Mouse (Mus musculus): ENCODE measurements around the gene Yif1a.

Gene Yif1a

DNA sequence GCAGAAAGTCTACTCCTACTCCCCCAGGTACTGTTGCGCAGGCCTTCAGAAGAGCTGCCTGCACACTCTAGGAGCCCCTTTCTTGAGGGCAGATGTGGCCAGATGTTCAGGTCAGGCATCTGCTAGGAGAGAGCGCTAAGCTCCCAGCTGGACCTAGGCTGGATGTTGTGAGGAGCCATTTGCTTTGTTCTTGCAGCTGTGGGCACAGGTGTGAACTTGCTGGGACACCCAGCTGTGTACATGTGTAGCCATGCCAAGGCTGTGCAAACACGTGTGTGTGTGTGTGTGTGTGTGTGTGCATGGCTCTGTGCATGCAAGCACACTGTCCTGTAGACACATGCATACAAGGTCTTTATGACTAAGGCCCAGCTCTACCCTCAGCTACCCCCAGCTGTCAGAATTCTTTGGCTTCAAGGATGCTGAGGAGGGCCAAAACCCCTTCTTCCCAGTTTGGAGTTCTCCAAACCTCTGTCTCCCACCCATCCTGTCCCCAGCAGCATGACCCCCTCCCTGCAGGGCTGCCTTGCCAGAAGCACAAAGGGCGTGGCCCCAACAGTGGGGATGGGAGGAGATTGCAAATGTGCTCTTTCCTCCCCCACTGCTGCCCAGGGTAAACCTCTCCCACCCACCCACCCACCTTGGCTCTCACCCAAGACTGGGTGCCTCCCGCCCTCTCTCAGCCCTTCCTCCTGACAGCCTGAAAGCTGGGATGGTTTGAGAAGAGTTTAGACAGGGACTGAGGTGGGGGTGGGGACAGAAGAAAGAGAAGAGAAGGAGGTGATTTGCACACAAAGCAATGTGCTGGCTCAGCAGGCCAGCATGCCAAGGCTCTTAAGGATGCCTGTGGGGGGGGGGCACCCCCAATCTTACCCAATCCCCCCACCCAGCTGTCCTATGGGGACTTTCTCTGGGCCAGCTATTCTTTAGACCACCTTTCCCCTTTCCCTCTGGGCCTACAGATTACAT, 27.7 kb upstream of the Yif1a start:
- no peak for DNase-seq (ENCODE audit: low read depth, low spot score)

DNA sequence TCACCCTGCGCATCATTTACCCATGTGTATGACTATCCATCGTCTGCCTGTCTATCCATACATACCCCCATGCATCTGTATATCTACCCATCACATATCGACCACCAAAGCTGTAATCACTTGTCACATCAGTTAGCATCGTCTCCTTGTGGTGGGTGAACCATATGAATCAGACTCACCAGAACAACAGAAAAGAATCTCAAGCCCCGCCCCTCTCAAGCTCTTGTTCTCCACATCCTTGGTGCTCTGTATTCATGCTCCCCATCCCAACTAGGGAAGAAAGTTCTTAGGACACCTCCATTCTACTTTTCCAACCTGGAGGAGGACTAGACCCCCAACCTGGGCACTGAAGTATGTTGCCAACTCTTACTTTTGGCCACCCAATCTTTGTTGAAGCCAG, 26.3 kb upstream of the Yif1a start:
- no peak for DNase-seq (ENCODE audit: low read depth, low spot score)

DNA sequence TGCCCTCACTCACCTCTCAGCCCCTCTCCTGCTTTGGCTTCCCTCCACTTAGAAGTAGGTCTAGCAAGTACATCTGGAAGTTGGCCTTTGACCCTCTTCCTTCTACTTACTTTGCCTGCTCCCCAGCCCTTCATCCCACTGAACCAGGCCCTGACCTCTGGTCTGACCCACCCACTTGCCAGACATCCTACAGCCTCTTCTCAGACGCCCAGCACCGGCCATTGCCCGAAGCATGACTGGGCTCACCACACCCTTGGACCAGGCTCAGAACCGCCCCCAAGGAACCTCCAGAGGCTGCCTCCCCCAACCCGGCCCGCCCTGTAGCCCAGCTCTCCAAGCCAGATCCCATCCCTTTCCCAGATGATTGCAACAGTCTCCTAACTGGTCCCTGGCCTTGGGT, 25.9 kb upstream of the Yif1a start:
- DNase-seq (ENCODE audit: low read depth, low spot score), result no peak

DNA sequence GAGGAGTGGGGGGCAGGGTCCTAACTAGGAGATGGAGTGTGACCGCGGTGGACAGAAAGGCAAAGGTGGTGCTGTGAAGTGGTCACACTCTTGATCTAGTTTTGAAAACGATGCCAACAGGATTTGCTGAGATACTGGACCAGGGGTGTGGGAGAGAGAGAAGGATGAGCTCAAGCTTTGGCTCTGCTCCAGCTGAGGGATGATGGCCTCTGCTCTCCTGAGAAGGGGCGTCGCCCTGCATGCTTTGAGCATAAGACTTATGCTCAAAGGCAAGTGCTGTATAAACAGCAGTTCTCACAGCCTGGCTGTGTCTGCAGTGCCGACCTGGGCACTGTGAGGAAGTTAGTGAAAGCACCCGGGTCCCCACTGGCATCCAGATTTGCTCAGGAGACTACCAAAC, 23.2 kb upstream of the Yif1a start:
- no peak for DNase-seq (ENCODE audit: low read depth, low spot score)

DNA sequence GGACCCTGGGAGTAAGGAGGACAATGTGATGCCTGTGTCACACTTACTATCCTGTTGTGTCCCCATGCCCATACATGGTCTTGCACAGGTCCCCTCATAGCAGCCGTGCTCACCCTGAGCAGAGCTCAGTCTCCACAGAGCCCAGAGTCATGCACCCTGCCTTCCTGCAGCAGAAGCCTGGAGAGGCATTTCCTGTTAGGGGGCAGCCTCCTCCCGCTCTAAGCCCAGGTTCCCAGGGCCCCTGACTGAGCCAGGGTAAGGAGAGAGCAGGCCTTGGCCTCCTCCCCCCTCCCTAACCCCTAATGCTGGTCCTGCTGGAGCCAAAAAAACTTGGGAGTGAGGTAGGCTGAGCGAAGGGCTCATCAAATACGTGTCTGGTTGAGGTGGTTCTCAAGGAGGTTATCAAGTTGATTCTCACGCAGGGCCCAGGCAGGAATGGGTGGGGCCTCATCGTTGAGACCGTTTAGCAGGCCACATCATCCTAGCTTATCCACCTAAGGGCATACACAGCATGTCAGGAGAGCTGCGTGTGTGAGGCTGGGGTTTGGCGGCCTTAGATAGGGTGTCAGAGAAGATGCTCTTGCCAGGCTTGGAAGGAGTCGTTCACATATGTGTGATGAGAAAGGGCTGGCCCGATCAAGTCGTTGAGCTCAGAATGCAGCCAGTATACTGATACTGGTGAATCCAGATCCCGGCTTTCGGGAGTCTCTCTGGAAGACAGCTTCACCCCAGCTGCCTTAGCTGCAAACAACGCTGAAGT, 21.1 kb upstream of the Yif1a start:
- no peak for DNase-seq (ENCODE audit: low read depth, low spot score)

DNA sequence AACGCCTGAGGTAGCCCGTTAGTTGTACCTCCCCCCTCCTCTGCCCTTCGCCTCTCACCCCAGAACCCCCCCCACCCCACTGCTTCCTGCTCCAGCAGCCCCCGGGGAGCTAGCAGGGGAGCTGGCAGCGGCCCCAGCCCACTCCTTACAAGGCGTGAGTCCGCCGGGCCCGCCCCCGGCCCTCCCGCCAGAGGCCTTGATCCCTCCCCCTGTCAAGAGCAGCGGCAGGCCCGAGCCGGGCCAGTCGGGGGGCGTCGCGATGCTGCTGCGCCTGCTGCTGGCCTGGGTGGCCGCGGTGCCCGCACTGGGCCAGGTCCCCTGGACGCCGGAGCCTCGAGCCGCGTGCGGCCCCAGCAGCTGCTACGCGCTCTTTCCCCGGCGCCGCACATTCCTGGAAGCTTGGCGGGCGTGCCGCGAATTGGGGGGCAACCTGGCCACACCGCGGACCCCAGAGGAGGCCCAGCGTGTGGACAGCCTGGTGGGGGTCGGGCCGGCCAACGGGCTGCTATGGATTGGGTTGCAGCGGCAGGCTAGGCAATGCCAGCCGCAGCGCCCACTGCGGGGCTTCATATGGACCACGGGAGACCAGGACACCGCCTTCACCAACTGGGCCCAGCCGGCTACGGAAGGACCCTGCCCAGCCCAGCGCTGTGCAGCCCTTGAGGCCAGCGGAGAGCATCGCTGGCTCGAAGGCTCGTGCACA, 20.3 kb upstream of the Yif1a start, which contains the start of gene Cd248:
Cd248 (plus strand) TSS at position 212 of the 703 bp plus-strand sequence.
- no peak for DNase-seq (ENCODE audit: low read depth, low spot score)

DNA sequence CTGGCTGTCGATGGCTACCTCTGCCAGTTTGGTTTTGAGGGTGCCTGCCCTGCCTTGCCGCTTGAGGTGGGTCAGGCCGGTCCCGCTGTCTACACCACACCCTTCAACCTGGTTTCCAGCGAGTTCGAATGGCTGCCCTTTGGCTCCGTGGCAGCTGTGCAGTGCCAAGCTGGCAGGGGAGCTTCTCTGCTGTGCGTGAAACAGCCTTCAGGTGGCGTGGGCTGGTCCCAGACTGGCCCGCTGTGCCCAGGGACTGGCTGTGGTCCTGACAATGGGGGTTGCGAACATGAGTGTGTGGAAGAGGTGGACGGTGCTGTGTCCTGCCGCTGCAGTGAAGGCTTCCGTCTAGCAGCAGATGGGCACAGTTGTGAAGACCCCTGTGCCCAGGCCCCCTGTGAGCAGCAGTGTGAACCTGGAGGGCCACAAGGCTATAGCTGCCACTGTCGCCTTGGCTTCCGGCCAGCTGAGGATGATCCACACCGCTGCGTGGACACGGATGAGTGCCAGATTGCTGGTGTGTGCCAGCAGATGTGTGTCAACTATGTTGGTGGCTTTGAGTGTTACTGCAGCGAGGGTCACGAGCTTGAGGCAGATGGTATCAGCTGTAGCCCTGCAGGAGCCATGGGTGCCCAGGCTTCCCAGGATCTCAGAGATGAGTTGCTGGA, 19.6 kb upstream of the Yif1a start:
- DNase-seq (ENCODE audit: low read depth, low spot score), result no peak

DNA sequence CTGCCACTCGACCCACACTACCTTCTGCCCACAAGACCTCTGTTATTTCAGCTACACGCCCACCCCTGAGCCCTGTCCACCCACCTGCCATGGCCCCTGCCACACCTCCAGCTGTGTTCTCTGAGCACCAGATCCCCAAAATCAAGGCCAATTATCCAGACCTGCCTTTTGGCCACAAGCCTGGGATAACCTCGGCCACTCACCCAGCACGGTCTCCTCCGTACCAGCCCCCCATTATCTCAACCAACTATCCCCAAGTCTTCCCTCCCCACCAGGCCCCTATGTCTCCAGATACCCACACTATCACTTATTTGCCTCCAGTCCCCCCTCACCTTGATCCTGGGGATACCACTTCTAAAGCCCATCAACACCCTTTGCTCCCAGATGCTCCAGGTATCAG, 18.9 kb upstream of the Yif1a start:
- DNase-seq (ENCODE audit: low read depth, low spot score), result no peak

DNA sequence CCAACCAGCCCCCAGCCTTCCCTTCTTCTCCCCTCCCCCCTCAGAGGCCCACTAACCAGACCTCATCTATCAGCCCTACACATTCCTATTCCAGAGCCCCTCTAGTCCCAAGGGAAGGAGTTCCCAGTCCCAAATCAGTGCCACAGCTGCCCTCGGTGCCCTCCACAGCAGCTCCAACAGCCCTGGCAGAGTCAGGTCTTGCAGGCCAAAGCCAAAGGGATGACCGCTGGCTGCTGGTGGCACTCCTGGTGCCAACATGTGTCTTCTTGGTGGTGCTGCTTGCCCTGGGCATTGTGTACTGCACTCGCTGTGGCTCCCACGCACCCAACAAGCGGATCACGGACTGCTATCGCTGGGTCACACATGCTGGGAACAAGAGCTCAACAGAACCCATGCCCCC, 18.4 kb upstream of the Yif1a start:
- no peak for DNase-seq (ENCODE audit: low read depth, low spot score)

DNA sequence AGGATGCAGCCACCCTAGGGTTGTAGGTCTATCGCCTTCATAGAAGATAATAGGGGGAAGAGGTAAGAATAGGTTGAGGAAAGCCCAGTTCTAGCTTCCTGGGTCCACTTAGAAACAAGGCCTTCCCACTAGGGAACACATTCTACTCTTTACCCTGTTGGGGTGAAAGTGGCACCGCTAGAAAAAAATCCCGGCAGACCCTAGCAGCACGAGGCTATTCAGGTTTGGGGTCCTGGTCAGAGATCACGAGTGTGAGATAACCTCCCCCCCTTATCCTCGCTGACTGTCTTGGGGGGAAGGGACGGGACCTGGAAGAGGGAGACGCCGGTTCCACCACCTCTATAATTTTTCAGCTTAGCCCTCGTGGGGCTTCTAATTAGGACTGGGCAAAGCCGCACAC, 17.3 kb upstream of the Yif1a start:
- no peak for DNase-seq (ENCODE audit: low read depth, low spot score)

DNA sequence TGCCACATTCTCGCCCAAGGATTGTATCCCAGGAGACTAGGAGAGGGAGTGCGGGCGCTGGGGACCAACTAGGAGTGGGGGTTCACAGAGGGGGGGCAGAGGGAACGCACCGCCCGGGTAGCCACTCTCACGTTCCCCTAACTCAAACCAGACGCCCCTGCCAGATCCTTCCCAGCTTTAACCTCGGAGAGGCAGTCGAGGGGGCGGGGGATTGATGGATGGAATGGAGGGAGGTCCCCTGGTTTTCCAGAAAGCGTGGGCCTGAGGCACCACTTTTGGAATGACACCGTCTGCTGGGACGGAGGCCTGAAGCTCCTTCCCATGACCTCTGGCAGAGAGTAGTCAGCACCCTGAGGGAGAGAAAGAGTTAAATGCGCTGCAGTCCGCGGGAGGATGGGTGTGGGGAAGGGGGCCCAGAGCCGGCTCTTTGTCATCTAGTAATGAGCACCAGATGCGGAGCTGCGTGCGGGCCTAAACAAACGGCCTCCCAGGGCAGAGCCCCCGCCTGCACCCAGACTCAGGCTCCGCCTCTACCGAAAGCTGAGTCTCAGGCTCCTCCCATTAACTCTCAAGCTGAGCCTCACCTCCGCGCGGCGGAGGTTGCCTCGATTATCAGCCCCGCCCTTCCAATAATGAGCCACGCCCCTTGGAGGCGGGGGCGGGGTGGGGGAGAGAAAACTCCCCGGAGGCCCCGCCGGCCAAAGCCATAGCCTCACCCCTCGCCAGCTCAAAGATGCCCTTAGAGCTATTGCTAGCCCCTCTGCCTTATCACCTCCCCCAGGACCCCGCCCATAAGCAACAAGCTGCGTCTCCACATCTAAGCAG, 16.6 kb upstream of the Yif1a start:
- no peak for DNase-seq (ENCODE audit: low read depth, low spot score)

DNA sequence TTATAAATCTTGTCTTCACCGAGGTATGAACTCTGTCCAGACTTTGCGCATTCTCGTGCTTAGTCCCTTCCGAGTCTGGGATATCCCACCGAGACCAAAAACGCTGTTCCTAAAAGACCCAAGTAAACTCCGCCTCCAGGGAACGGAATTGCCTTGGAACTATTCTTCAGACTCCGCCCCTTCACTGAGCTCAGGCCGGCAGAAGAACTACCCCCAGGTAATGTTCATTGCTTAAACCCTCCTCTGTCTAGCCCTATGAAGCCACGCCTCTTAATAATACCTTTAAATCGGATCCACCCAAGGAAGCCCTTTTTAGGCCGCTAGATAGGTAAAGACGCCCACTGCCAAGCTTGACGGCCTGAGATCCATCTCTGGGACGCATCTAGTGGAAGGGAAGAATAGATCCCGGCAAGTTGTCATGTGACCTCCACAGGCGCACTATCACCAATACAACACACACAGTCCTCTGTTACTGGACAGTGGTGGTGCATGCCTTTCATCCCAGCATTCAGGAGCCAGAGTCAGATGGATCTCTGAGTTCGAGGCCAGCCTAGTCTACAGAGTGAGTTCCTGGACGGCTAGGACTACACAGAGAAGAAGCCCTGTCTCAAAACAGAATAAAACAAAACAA, 15.8 kb upstream of the Yif1a start:
- no peak for DNase-seq (ENCODE audit: low read depth, low spot score)

DNA sequence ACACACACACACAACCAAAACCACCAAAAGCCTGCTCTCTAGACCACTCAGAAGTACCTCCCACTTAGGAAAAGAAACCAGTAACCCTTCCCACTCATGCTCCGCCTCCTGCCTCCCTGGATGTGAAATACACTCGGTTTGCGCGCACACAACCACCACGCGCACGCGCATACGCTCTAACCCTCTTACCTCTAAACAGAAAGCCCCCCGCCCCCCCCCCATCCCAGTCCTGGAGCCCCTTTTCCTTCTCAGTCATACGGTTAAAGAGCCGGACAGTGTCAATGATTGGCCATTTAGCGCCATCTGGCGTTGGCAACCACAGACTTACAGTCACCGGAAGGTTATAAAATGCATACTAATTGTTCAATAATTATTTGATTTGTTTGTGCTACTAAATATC, 15.3 kb upstream of the Yif1a start:
- DNase-seq (ENCODE audit: low read depth, low spot score), result no peak

DNA sequence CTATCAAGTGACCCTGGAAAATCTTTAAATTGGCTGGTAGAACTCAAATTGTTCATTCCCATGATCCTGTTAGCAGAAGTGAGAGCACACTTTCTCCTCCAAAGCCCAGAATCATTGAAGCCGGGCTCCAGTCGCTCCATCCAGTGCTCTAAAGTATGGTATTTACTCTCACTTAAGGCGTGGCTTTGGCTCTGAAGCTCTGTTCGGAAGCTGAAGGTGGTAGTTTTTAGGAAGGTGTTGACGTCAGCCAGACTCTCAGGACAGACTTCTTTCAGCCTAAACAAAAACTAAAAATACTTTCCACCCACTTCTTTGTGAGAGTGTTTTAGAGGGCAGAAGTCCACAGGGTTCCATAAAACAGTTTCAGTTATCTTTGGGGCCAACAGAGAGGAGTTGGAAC, 14.8 kb upstream of the Yif1a start:
- DNase-seq (ENCODE audit: low read depth, low spot score), result no peak

DNA sequence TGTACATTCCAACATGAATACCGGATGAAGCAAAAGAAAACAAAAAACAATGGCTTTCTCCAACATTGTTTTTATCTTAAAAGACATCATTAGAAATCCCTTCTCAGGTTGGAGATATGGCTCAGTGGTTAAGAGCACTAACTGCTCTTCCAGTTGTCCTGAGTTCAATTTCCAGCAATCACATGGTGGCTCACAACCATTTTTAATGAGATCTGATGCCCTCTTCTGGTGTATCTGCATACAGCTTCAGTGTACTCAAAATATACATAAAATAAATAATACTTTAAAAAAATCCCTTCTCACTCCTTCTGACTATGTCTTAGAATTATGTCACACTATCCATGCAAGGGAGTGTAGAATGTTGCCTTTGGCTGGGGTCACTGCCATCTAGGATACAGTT, 9.1 kb upstream of the Yif1a start:
- DNase-seq (ENCODE audit: low read depth, low spot score), result no peak

DNA sequence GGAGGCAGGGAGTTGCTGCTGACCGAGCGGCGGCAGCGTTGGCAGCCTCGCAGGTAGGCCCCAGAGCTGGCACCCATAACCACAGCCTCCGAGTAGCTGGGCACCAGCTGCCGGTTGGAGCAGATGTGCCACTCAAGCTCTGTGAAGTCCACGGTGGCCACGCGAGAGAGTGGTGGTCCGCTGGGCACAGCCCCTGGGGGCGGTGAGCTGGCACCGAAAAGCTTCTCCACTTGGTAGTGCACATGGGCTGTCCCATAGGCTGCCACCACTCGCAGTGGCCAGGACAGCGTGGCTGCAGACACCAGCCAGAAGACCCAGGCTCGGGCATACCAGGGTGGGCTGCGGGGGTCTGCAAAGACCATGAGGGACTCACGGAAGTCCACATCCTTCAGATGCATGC, 6.3 kb upstream of the Yif1a start:
- no peak for DNase-seq (ENCODE audit: low read depth, low spot score)

DNA sequence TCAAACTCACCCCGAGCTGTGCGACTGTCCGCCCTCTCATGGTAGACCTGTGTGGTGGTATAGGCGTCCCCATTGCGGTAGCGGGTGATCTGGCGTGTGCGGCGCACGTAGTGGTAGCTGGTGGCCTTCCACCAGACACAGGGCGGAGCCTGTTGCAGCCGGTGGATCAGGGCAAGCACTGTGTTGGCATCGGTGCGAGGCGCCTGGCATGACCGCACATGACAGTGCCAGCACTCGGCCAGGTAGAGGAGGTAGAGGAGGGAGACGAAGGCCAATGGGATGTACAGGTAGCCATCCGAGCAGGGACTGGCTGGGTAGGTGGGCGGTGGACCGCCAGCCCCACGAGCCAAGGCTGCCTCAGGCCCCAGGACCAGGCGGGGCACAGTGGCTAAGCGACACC, 5.7 kb upstream of the Yif1a start:
- DNase-seq (ENCODE audit: low read depth, low spot score), result no peak

DNA sequence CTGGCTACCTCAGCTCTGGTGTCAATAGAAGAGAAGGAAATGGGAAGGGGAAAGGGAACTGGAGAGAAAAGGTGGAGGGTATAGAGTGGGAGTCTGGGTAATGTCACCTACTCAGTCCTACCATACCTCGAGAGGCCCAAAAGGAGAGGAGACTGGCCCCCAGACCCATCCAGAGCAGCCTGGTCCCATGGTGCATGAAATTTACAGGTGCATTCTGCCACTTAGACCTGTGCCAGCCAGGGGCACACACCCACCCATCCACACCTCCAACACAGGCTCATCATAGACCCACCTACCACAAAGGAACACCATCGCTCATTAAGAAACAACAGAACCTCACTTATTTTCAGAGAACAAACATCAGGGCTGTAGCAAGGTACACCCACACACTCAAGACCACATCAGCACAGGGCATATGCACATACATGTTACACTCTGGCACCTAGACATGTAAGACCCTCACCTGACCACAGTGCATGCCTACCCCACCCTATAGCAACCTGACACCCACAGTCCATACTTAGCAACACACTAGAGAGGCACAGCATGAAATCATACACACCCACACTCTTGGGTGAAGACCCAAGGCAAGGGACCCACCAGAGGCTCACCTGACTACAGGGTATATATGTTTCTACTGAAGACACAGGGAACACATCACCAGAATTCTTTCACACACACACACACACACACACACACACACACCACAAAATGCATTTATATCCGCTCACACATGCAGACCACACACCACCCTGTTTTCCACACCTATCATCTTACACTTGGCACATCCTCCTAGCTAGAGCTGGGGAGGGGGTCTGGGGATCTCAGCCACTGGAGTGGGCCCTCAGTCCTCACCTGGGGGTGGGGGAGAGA, 4.1 kb upstream of the Yif1a start:
- no peak for DNase-seq (ENCODE audit: low read depth, low spot score)

DNA sequence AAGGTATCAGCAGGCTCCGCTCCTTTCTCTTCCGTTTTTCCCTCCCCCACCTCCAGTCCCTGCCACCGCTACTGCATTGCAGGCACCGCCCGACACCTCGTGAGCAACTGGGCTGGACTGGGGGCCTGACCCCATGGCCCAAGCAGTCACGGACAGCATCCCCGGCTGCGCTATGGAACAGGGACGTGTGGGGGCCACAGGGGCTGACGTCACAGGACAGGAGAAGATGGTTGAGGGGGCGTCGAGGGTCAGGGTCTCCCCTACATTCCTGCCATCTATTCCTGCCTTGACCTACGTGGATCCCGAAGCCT, 3.5 kb upstream of the Yif1a start:
- DNase-seq (ENCODE audit: low read depth, low spot score), result no peak
